Mouse (Mus musculus): Measurements from ENCODE around the gene Rhot1. TPM values are rescaled to one million over a fixed set of nuclear protein-coding genes. Genes with fewer than 3 reads are reported as not detected.

Gene Rhot1
- polyA plus RNA-seq, 1 experiment: 53.8 TPM

GRCm38 (mm10) chr11:80287150-80287549 lies 78.3 kb downstream of the Rhot1 start:
- DNase-seq (ENCODE audit: low spot score): no peak

- DNase-seq (ENCODE audit: low spot score): no peak
Observed at GRCm38 (mm10) chr11:80289701-80290445, 81.1 kb downstream of the Rhot1 start.

- no peak for DNase-seq (ENCODE audit: low spot score)
Observed at GRCm38 (mm10) chr11:80291004-80291403, 82.2 kb downstream of the Rhot1 start.

GRCm38 (mm10) chr11:80292463-80292862 lies 83.6 kb downstream of the Rhot1 start:
- DNase-seq (ENCODE audit: low spot score): no peak

GRCm38 (mm10) chr11:80295066-80295465 lies 86.2 kb downstream of the Rhot1 start:
- no peak for DNase-seq (ENCODE audit: low spot score)

- DNase-seq (ENCODE audit: low spot score): no peak
Observed at GRCm38 (mm10) chr11:80295785-80296184, 87.0 kb downstream of the Rhot1 start.

- DNase-seq (ENCODE audit: low spot score): no peak
Observed at GRCm38 (mm10) chr11:80299513-80300235, 90.9 kb downstream of the Rhot1 start.

- peak; percentile 52 for DNase-seq (ENCODE audit: low spot score)
Observed at GRCm38 (mm10) chr11:80300551-80301315, 91.9 kb downstream of the Rhot1 start, which contains the start of gene Rhbdl3. Rhbdl3 (plus strand) TSS chr11:80300912.

GRCm38 (mm10) chr11:80301316-80302045 lies 92.7 kb downstream of the Rhot1 start:
- peak; percentile 30 for DNase-seq (ENCODE audit: low spot score)

- no peak for DNase-seq (ENCODE audit: low spot score)
Observed at GRCm38 (mm10) chr11:80302046-80302390, 93.2 kb downstream of the Rhot1 start.

GRCm38 (mm10) chr11:80302536-80302935 lies 93.7 kb downstream of the Rhot1 start:
- no peak for DNase-seq (ENCODE audit: low spot score)

GRCm38 (mm10) chr11:80303746-80304145 lies 94.9 kb downstream of the Rhot1 start:
- DNase-seq (ENCODE audit: low spot score): no peak

GRCm38 (mm10) chr11:80304846-80305245 lies 96.0 kb downstream of the Rhot1 start:
- DNase-seq (ENCODE audit: low spot score): no peak

GRCm38 (mm10) chr11:80308537-80308936 lies 99.7 kb downstream of the Rhot1 start:
- DNase-seq (ENCODE audit: low spot score): no peak

- no peak for DNase-seq (ENCODE audit: low spot score)
Observed at GRCm38 (mm10) chr11:80311271-80311670, 102.5 kb downstream of the Rhot1 start.

GRCm38 (mm10) chr11:80312049-80312448 lies 103.2 kb downstream of the Rhot1 start:
- no peak for DNase-seq (ENCODE audit: low spot score)

- DNase-seq (ENCODE audit: low spot score): no peak
Observed at GRCm38 (mm10) chr11:80312565-80312964, 103.7 kb downstream of the Rhot1 start.

- no peak for DNase-seq (ENCODE audit: low spot score)
Observed at GRCm38 (mm10) chr11:80313462-80313861, 104.6 kb downstream of the Rhot1 start.

- no peak for DNase-seq (ENCODE audit: low spot score)
Observed at GRCm38 (mm10) chr11:80313944-80314343, 105.1 kb downstream of the Rhot1 start.

GRCm38 (mm10) chr11:80315743-80316639 lies 107.2 kb downstream of the Rhot1 start:
- DNase-seq (ENCODE audit: low spot score): no peak
